Mouse (Mus musculus) liver, embryonic 14.5 days (tissue): ENCODE measurements around the gene Gal3st1.

Experiments used
- CTCF ChIP-seq: IDR thresholded peaks from 2 replicates; pipeline ENCODE4 v1.5.1; 2016; ENCODE audit warnings: antibody characterized with exemption, low read depth, control low read depth
- EP300 ChIP-seq: IDR thresholded peaks from 2 replicates; pipeline ENCODE4 v1.6.1; 2016; ENCODE audit warnings: antibody characterized with exemption, low read depth

- no peak for TF ChIP-seq CTCF
- TF ChIP-seq EP300, result no peak
These were observed 22.5 kb upstream of the Gal3st1 start for GRCm38 (mm10) chr11:3960901-3961300.
